Mouse (Mus musculus) intestine, embryonic 14.5 days (tissue): ENCODE results near the gene Fstl3. TPM values are rescaled to one million over a fixed set of nuclear protein-coding genes. Genes with fewer than 3 reads are reported as not detected.

Experiments used
- ATAC-seq: fragments of 200-750 bp; cut with Nextera tagmentation; replicated peaks from 2 replicates; pipeline ENCODE4 v1.8.0; 2017; ENCODE audit warnings: low read depth, moderate number of reproducible peaks, moderate TSS enrichment, moderate library complexity; ENCODE audit not compliant: low FRiP score, low TSS enrichment
- DNase-seq: peaks from one replicate; pipeline ENCODE4 v3.0.0-alpha.2; 2018; ENCODE audit warnings: low spot score
- H3K27ac ChIP-seq: fragments of 300-500 bp; sonication (generic); 2 replicates; pipeline ENCODE4 v1.5.1; 2014; ENCODE audit warnings: low read depth, mild to moderate bottlenecking, control low read depth
- H3K27me3 ChIP-seq: fragments of 300-500 bp; sonication (generic); replicated peaks from 2 replicates; pipeline ENCODE4 v1.6.1; 2014; ENCODE audit warnings: low read length, control low read depth; ENCODE audit not compliant: control insufficient read depth, insufficient read depth
- H3K36me3 ChIP-seq: fragments of 300-500 bp; sonication (generic); 2 replicates; pipeline ENCODE4 v1.6.1; 2014; ENCODE audit warnings: low read length, control low read depth; ENCODE audit not compliant: control insufficient read depth, insufficient read depth
- H3K4me1 ChIP-seq: fragments of 300-500 bp; sonication (generic); replicated peaks from 2 replicates; pipeline ENCODE4 v1.6.1; 2014; ENCODE audit warnings: low read length, control low read depth, mixed read lengths; ENCODE audit not compliant: control insufficient read depth, insufficient read depth
- H3K4me2 ChIP-seq: fragments of 300-500 bp; sonication (generic); 2 replicates; pipeline ENCODE4 v1.6.1; 2014; ENCODE audit warnings: low read length
- H3K4me3 ChIP-seq: fragments of 300-500 bp; sonication (generic); 2 replicates; pipeline ENCODE4 v1.5.1; 2014; ENCODE audit warnings: low read depth, low read length, control low read depth, mixed read lengths
- H3K9ac ChIP-seq: fragments of 300-500 bp; sonication (generic); 2 replicates; pipeline ENCODE4 v1.6.1; 2014; ENCODE audit warnings: mild to moderate bottlenecking, low read length
- H3K9me3 ChIP-seq: fragments of 300-500 bp; sonication (generic); 2 replicates; pipeline ENCODE4 v1.6.1; 2016; ENCODE audit warnings: low read length, control low read depth; ENCODE audit not compliant: control insufficient read depth
- WGBS: fragments of 180-500 bp; shearing (Covaris S2); extraction: QIAGEN DNeasy Blood & Tissue Kit; methylation state at CpG from one replicate; pipeline ENCODE4 v1.1.7; 2014; 5-methylcytosine and 5-hydroxymethylcytosine counted together
- polyA plus RNA-seq: library from polyadenylated mRNA; unstranded; fragments of >200 nt; fragmentation: Nextera tagmentation; extraction: Ambion mirVana; gene quantifications from 2 replicates; pipeline ENCODE4 v1.2.1, GENCODE M21; 2014

Fstl3 gene
- polyA plus RNA-seq, 1 experiment from 2014 or later = 11.1 TPM

GRCm38 (mm10) chr10:79788386-79789158, 11.5 kb downstream of the Fstl3 start:
- Histone ChIP-seq H3K4me1 (no peaks in the 10 kb centered on the region), H3K9me3 (no peaks in the 10 kb centered on the region), H3K9ac (no peak overlapping the region), H3K27me3 (no peaks in the 10 kb centered on the region), H3K36me3 (no peaks in the 10 kb centered on the region), H3K27ac (no peak overlapping the region), H3K4me2 (no peak overlapping the region), H3K4me3 (no peak overlapping the region)
- ATAC-seq (0 out of 2 replicates have a peak, but pooled peaks have one; percentile 29), DNase-seq (peak; percentile 93)
- WGBS = 36% methylated on average over 7 of the region's 7 CpGs

GRCm38 (mm10) chr10:79789581-79789980, 12.5 kb downstream of the Fstl3 start:
- peaks cover 7% of the 10 kb centered on the region for H3K4me1 ChIP-seq
- H3K4me3 ChIP-seq = no peak overlapping the region
- H3K27ac ChIP-seq = no peak overlapping the region
- ATAC-seq (no peak), DNase-seq (no peak)
- 65% methylated on average over 2 of the region's 2 CpGs for WGBS
- no peak overlapping the region for H3K9ac ChIP-seq
- H3K36me3 ChIP-seq = no peaks in the 10 kb centered on the region
- no peak overlapping the region for H3K4me2 ChIP-seq
- no peaks in the 10 kb centered on the region for H3K9me3 ChIP-seq
- no peaks in the 10 kb centered on the region for H3K27me3 ChIP-seq

GRCm38 (mm10) chr10:79790861-79791260, 13.8 kb downstream of the Fstl3 start, which contains the start of gene Prss57:
Prss57 (minus strand) TSS chr10:79790961.
- Histone ChIP-seq H3K4me2 (no peak within 1 kb of the TSS), H3K4me3 (no peak within 1 kb of the TSS), H3K27ac (no peak within 1 kb of the TSS), H3K4me1 (peaks cover 12% of the 10 kb centered on the region), H3K27me3 (no peaks in the 10 kb centered on the region), H3K9ac (no peak within 1 kb of the TSS), H3K9me3 (no peaks in the 10 kb centered on the region), H3K36me3 (no peaks in the 10 kb centered on the region)
- no peak for ATAC-seq
- WGBS = 85% methylated on average over 4 of the region's 4 CpGs
- no peak for DNase-seq

GRCm38 (mm10) chr10:79792339-79793040, 15.4 kb downstream of the Fstl3 start:
- Histone ChIP-seq H3K4me3 (no peak overlapping the region), H3K9ac (no peak overlapping the region), H3K4me2 (no peak overlapping the region), H3K4me1 (peaks cover 12% of the 10 kb centered on the region), H3K27ac (peak overlapping the region; percentile 1; the same call in 1 of the 2 replicates), H3K36me3 (no peaks in the 10 kb centered on the region), H3K27me3 (no peaks in the 10 kb centered on the region), H3K9me3 (no peaks in the 10 kb centered on the region)
- WGBS = 71% methylated on average over 5 of the region's 5 CpGs
- ATAC-seq (no peak), DNase-seq (no peak)

- H3K4me1 ChIP-seq = peaks cover 12% of the 10 kb centered on the region
- peak; percentile 44 for ATAC-seq
- peak; percentile 91 for DNase-seq
These were observed 16.1 kb downstream of the Fstl3 start, which contains the start of gene Palm for GRCm38 (mm10) chr10:79793051-79793737. Palm (plus strand) TSS chr10:79793572.

GRCm38 (mm10) chr10:79793738-79794490, 16.8 kb downstream of the Fstl3 start:
- Histone ChIP-seq H3K9ac (peak overlapping the region; percentile 89), H3K4me3 (peak overlapping the region; percentile 97), H3K36me3 (no peaks in the 10 kb centered on the region), H3K9me3 (no peaks in the 10 kb centered on the region), H3K27ac (peak overlapping the region; percentile 76), H3K4me1 (peaks cover 12% of the 10 kb centered on the region), H3K4me2 (peak overlapping the region; percentile 93), H3K27me3 (no peaks in the 10 kb centered on the region)
- ATAC-seq (peak; percentile 17; the same call in 1 of the 2 replicates), DNase-seq (peak; percentile 80)
- WGBS = 3% methylated on average over 38 of the region's 38 CpGs

More at GRCm38 (mm10) chr10:79793051-79793737, 16.1 kb downstream of the Fstl3 start, which contains the start of gene Palm:
- H3K27ac ChIP-seq = peak within 1 kb of the TSS; percentile 76
- peak within 1 kb of the TSS; percentile 89 for H3K9ac ChIP-seq
- H3K36me3 ChIP-seq = no peaks in the 10 kb centered on the region
- H3K4me3 ChIP-seq = peak within 1 kb of the TSS; percentile 97
- WGBS = 5% methylated on average over 49 of the region's 51 CpGs
- peak within 1 kb of the TSS; percentile 93 for H3K4me2 ChIP-seq
- H3K9me3 ChIP-seq = no peaks in the 10 kb centered on the region
- H3K27me3 ChIP-seq = no peaks in the 10 kb centered on the region

- WGBS = 10% methylated on average over 10 of the region's 10 CpGs
- Histone ChIP-seq H3K27me3 (no peaks in the 10 kb centered on the region), H3K4me2 (peak overlapping the region; percentile 93), H3K27ac (peak overlapping the region; percentile 76; the same call in 1 of the 2 replicates), H3K9ac (peak overlapping the region; percentile 89), H3K4me1 (peaks cover 12% of the 10 kb centered on the region), H3K9me3 (no peaks in the 10 kb centered on the region), H3K36me3 (no peaks in the 10 kb centered on the region), H3K4me3 (peak overlapping the region; percentile 97)
- DNase-seq (peak; percentile 70), ATAC-seq (no peak; the same call in 1 of the 2 replicates)
These were observed 17.4 kb downstream of the Fstl3 start for GRCm38 (mm10) chr10:79794491-79794931.

GRCm38 (mm10) chr10:79795905-79796304, 18.8 kb downstream of the Fstl3 start:
- H3K36me3 ChIP-seq = no peaks in the 10 kb centered on the region
- no peak overlapping the region for H3K9ac ChIP-seq
- DNase-seq = no peak
- whole genome bisulfite sequencing = 96% methylated on average over 3 of the region's 3 CpGs
- H3K9me3 ChIP-seq = no peaks in the 10 kb centered on the region
- no peak overlapping the region for H3K4me3 ChIP-seq
- no peaks in the 10 kb centered on the region for H3K27me3 ChIP-seq
- ATAC-seq = no peak
- H3K27ac ChIP-seq = no peak overlapping the region
- peaks cover 12% of the 10 kb centered on the region for H3K4me1 ChIP-seq
- no peak overlapping the region for H3K4me2 ChIP-seq
